Mouse (Mus musculus) B cell, adult 2 months (primary cell): Measurements from ENCODE around the gene Sucla2.

Source experiments
- DNase-seq, 2 experiments: peaks; one replicate each; pipeline ENCODE4 v3.0.0; 2022

Sucla2 gene

DNA sequence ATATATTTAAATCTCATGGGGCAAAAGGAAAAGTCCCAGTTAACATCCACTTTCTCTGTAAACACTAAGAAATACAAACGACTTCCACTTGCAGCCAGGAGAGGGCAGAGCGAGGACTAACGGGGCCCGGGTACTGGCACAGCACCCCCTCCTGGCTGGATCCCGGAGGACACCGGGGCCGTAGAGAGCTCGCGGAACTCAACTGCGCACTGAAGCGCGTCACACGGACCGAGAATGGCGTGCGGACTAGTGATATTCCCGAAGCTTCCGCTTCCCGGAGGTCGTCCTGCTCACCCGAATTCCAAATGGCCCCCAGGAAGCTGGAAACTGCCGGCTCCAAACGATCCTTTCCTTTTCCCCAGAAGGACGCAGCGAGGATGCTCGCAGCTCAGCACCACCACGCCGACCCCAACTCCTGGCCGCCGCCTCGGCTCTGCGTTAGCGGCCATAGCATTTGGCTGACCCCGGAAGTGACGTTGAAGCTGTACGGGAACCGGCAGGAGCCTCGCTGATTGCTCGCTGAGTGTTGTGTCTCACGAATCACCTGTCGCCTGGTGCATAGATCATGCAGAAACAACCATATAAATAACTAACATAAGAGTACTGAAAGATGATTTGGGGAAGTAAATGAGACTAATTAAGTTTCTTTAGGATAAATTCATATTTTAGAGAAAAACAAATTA is at the start of gene Sucla2:
Sucla2 (plus strand) TSS at position 554 of the 683 bp plus-strand sequence.
- DNase-seq, result peak; percentile 95

GRCm38 (mm10) chr14:73475506-73475905 is 49.6 kb upstream of the Sucla2 start:
- no peak for DNase-seq

- no peak for DNase-seq
Measured at GRCm38 (mm10) chr14:73476361-73476934, 48.7 kb upstream of the Sucla2 start.

DNA sequence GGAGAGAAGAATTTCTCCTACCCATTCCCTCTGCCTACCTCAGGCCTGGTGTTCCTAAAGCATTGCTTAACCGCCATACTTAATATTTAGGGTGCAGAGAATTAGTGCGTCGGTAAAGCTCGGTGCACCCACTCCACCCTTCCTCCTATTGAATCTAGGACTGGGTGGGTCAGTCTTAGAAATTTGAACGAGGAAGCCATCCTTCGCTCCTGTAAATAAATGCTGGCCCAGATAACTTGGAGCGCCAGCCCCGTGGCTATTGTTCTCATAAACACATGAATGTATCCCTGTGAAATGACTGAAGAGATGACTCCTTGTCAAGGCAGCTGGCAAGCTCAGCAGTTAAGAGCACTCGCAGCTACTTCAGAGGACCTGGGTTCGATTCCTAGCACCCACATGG is 48.0 kb upstream of the Sucla2 start:
- DNase-seq, result no peak

DNA sequence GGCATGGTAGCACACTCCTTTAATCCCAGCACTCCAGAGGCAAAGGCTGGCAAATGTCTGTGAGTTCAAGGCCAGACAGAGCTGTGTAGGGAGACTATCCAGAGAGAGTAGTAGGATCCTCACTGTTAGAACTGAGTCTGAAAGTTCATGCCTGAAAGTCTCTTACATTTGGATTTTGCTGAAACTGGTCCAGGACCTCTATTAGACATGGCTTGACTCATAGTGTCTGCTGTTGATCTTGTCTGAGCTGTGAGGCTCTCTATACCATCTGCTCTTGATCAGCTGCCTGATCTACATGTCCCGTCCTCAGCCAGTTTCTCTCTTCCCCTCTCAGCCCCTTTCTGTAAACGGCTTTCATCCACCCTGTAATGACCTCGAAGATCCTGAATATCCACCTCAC is 46.8 kb upstream of the Sucla2 start:
- DNase-seq, result no peak

GRCm38 (mm10) chr14:73479771-73480170 is 45.3 kb upstream of the Sucla2 start:
- no peak for DNase-seq

GRCm38 (mm10) chr14:73483516-73484229 is 41.4 kb upstream of the Sucla2 start:
- no peak for DNase-seq

GRCm38 (mm10) chr14:73484366-73485110 is 40.6 kb upstream of the Sucla2 start:
- no peak for DNase-seq

GRCm38 (mm10) chr14:73486641-73487040 is 38.5 kb upstream of the Sucla2 start:
- no peak for DNase-seq

DNA sequence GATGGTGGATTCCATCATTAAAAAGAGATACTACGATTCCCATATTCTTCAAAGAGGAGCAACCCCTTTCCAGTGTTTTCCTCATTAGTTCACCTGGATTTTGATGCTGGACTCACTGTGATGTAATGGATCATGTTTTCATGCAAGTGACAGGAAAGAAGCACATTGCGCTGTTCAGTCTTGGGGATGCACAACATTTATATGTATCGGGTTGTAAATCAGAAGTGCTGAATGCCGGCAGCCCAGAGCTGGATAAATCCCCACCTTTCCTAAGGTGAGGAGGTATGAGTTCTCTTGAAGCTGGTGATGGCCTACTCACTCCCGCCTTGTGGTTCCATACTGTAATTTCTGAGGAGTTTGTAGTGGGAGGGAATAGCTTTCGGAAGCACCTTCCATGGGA is 31.8 kb upstream of the Sucla2 start:
- DNase-seq, result no peak

DNA sequence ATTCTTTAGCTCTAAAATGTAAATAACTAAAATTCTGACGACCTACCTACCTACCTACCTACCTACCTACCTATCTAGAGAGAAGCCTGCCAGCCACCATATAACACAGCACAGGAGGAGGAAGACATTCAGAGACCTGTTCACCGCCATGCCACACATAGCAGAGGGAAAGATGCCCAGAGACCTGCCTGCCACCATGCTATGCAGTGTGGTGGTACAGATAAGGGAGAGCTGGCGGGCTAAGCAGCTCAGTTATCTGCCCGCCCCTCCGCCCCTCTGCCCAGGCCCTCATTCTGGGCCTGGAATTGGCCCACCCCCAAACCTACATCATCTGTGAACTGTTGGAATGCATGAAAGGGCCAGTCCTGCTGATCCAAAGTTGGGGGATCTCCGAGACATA is 31.0 kb upstream of the Sucla2 start:
- DNase-seq, result no peak

DNA sequence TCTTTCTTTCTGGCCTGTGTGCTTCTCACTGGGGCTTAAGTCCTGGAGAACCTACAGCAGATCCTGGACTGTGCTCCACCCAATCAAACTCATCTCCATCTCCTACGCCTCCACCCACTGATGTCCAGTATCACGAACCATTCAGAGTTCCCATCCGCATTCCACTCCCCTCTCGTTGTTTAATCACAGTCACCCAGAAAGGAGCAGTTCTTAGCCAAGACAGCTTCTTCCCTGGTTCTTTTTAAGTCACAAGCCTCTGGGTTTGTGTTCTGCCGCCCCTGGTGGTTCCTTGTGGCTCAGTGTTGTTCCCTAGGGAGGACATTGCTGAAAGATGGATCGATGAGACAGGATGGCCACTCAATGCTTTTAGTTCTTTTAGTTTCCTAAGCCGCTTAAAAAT is 29.4 kb upstream of the Sucla2 start:
- DNase-seq, result no peak

- DNase-seq, result no peak
Measured at GRCm38 (mm10) chr14:73501283-73501682, 23.8 kb upstream of the Sucla2 start.

- no peak for DNase-seq
Measured at GRCm38 (mm10) chr14:73501721-73502120, 23.4 kb upstream of the Sucla2 start.

GRCm38 (mm10) chr14:73502591-73503184 is 22.4 kb upstream of the Sucla2 start:
- no peak for DNase-seq

GRCm38 (mm10) chr14:73503237-73503933 is 21.7 kb upstream of the Sucla2 start:
- DNase-seq, result no peak

- DNase-seq, result no peak
Measured at GRCm38 (mm10) chr14:73506283-73506682, 18.8 kb upstream of the Sucla2 start.

DNA sequence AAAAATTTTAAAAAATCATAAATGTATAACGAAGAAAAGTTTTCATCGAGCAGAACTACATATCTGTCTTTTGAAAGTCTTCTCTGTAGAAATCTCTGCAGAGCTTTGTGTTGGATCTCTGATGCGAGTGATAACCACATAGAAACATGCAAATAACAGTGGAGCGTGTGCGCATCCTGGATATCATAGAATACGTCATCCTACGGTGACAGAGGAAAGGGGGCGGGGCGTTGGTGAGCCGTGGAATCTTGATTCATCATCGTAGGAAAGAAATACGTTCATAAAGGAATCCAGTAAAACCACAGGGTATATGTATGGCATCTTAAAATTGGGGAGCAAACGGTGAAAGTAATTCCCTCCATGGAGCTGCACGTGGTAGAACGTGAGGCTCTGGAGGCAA is 17.9 kb upstream of the Sucla2 start:
- peak; percentile 34 to 45 for DNase-seq

DNA sequence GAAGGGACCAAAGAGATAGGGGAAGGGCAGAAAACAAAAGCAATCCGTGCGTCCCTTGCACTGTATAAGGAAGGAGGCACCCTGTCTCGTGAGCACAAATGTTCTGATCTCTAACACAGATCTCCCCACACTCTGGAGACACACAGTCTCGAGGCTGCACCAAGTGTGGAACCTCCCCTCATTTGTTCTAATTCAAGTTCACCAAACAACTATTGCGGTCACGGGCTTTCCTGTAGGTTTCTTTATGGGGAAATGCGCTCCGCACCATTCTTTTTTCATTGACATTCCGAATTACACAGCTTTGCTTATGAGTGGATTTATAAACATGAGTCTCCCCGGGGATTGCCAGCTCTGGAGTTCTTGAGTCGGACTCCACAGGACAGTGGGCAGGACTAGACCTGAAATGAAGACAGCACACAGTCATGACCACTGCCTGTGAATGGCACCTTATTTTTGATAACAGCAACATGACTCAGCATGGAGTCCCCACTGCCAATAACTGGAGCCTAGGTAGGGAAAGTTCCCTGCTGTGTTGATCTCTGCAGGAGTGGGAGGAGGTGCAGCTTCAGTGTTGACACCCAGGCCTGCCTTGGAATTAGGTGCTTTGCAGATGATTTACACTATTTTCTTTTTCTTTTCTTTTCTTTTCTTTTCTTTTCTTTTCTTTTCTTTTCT is 17.3 kb upstream of the Sucla2 start:
- peak; percentile 32 to 39 for DNase-seq

DNA sequence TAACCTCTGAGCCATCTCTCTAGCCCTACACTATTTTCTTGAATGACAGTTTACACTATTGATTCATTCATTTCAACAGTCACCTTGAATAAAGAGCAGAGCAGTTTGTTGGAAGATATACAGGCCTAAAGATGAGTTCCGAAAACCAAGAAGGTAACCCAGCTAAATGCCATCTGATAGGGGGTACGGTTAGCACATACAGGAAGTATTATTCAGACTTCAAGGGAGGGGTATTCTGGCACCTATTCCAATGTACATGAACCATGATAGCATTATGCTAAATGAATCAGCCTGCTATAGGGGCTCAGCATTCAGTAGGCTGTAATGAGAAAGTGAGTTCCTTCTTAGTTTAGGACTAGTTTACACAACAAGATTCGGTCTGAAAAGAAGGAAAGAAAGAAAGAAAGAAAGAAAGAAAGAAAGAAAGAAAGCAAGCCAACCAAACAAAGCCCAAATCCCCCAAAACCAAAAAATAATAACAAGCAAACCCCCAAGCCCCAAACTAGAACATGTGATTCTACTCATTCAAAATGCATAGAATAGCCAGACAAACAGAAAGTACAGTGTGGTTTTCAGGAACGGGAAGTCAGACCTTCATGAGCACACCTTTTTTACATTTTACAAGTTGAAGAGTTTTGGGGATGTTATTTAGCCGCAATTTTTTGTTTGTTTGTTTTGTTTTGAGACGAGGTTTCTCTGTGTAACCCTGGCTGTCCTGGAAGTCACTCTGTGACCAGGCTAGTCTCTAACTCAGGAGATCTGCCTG is 16.3 kb upstream of the Sucla2 start:
- DNase-seq, result no peak
